Mouse (Mus musculus) erythroblast, adult 5-6 weeks (primary cell): ENCODE results near the gene R3hdm2. TPM values are rescaled to one million over a fixed set of nuclear protein-coding genes. Genes with fewer than 3 reads are reported as not detected.

Source experiments
- ATAC-seq: replicated peaks from 2 replicates; pipeline ENCODE4 v1.8.0; 2016; ENCODE audit warnings: moderate number of reproducible peaks, mild to moderate bottlenecking, moderate TSS enrichment, inconsistent platforms; ENCODE audit not compliant: poor library complexity, low FRiP score, severe bottlenecking
- total RNA-seq, 2 experiments: library from RNA; stranded (forward) in 1 of 2; stranded (reverse) in 1 of 2; fragments of 150-400 nt in 1 of 2; fragments of 200-764, 138-1000 nt in 1 of 2; gene quantifications; 2 replicates each; pipeline versions ENCODE4 v1.2.3 to v1.2.4; 2015 to 2017; ENCODE audit warnings: low replicate concordance in 2 of 2

The R3hdm2 gene
- total RNA-seq, 2 experiments from 2014 or later: 18.3 to 25.7 TPM

- ATAC-seq: no peak
These were observed 27.9 kb upstream of the R3hdm2 start for GRCm38 (mm10) chr10:127352187-127352586.

- no peak for ATAC-seq
These were observed 27.4 kb upstream of the R3hdm2 start for GRCm38 (mm10) chr10:127352766-127353165.

DNA sequence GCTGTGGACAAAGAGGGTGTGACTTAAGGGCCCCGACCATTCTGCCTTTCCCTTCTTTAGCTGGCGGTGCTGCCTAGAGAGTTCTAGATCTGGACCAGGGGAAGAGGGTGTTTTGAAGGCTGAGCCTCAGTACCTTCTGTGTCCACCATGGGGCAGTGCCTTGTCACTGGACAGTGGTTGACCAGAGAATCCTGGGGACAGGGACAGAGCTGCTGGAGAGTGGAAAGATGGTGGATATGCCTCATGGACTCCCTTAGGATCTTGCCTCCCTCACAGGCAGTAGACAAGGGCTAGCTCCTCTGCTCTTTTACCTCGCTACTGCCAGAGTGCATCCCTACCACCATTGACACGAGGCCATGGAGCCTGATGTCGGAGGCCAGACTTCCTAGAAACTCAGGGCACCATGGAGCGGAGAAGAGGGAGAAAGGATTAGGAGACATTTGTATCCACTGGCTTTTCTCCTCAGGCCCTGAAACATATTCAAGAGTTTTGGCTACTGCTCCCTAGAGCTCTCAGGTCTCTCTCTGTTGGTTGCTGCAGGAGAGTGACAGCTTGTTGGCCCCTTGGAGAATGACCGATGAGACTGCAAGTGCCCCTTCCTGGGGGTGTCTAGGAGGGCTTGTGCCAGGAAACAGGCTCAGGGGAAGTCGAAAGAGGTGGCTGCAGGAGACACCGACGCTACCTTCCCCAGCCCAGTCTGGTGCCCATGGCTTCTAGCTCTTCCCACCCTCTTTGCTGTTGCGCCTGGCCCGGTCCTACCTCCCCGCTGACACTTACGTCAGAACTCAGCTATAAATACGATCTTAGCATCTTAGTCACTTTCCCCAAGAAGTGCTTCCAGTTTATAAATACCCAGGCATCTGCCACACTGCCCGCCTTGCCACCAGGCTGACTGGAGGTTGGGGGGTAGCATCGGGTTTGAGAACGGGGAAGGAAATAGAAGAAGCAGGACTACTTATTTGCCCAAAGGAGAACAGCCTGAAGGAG lies 25.9 kb upstream of the R3hdm2 start, which contains the start of gene Inhbe:
Gene Inhbe (minus strand): TSS at position 503 of the 987 bp plus-strand sequence.
- no peak for ATAC-seq

GRCm38 (mm10) chr10:127355336-127355735 lies 24.8 kb upstream of the R3hdm2 start:
- no peak for ATAC-seq

DNA sequence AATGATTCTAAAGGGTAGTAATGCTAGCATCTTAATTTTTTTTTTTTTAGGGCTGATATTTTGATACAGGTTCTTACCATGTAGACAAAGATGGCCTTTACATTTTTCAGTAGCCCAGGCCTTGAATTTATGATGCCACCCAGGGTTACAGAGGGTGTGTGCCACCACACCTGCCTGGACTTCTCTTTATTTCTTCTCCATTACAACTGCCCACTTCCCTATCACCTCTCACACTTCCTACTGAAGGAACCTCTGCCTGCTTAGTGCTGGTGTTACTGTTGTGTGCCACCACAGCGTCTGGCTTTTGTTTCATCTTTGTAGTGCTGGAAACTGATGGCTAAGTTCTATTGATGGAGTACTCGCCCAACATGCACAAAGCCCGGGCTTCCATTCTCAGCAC lies 19.4 kb upstream of the R3hdm2 start:
- ATAC-seq: no peak

- no peak for ATAC-seq
These were observed 13.0 kb upstream of the R3hdm2 start for GRCm38 (mm10) chr10:127367116-127367515.

GRCm38 (mm10) chr10:127368273-127368672 lies 11.9 kb upstream of the R3hdm2 start:
- no peak for ATAC-seq

GRCm38 (mm10) chr10:127369834-127370820 lies 10.0 kb upstream of the R3hdm2 start, which contains the start of gene Inhbc:
TSS of gene Inhbc (minus strand) at chr10:127370431.
- ATAC-seq: no peak

DNA sequence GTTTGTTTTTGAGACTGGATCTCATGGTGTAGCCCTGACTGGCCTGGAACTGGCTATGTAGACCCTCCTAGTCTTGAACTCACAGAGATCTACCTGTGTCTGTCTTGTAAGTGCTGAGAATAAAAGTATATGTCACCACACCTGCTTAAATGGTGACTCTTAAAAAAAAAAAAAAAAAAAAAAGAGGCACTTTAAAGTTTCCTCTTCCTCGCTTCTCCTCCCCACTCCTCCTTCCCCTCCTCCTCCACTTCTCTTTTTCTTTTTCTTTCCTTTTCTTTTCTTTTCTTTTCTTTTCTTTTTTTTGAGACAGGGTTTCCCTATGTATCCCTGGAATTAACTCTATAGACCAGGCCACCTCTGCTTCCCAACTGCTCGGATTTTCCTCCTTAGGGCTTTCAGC lies 9.1 kb upstream of the R3hdm2 start:
- ATAC-seq: no peak

- no peak for ATAC-seq
These were observed 2.4 kb upstream of the R3hdm2 start for GRCm38 (mm10) chr10:127377700-127378099.

- no peak for ATAC-seq
These were observed 473 bp upstream of the R3hdm2 start for GRCm38 (mm10) chr10:127379654-127380053.

DNA sequence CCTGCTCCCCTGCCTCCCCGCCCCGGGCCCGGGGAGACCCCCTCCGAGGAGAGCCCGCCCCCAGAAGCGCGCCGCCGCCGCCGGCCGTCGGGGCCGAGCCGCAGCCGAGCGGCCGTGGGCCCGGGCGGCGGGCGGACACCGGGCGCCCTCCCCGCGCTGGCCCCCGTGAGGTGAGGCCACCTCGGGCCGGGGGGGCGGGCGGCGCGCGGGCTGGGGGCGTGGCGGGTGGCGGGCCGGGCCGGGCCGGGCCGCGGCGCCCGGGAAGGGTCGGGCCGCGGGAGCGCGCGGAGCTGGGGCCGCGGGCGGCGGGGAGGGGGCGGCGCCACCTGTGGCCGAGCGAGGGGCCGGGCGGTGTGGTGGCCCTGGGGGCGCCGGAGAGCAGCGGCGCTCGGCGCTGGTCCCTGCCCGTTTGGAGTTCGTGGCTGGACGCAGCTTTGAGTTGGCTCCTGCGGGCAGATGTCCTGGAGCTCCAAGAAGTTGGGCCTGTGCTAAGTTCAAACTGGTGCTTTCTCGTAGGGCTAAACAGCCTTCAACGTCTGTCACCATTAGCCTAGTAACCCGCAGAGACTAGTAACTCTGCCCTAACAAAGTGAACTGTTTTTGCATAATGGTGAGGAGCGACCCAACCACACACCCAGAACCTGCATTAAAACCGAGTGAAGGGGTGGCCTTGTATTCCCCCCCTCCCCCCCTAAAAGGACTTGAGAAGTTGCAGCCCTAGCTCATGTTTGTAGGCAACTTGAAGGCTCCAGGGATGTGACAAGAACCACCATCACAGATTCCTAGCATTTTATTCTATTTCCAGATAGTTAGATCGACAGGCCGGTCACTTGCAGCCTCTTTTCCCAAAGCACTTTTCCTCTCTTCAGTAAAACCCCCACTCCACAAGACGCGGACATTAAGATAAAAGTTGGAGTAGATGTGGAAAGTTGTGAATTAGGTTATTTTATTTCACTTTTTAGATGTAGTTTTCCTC lies 928 bp downstream of the R3hdm2 start:
- peak; percentile 45; the same call in 1 of the 2 replicates for ATAC-seq

DNA sequence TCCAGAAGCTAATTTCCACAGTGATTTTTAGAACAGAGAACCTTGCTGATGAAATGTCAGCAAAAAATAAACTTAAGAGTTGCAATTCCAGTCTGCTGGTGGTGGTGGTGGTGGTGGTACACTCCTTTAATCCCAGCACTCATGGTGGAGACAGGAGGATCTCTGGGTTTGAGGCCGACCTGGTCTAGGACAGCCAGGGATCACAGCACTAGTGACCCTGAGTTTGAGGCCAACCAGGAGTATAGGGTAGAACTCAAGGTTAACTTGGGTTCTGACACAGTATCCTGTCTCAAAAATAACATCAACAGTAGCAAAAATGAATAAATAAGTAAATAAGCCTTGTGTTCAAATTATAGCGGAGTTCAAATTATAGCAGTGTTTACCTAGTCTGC lies 1.6 kb downstream of the R3hdm2 start:
- no peak for ATAC-seq

GRCm38 (mm10) chr10:127391774-127392173 lies 11.6 kb downstream of the R3hdm2 start:
- 0 out of 2 replicates have a peak, but pooled peaks have one; percentile 34 for ATAC-seq

- ATAC-seq: no peak
These were observed 24.6 kb downstream of the R3hdm2 start for GRCm38 (mm10) chr10:127404701-127405100.

- no peak for ATAC-seq
These were observed 27.3 kb downstream of the R3hdm2 start for GRCm38 (mm10) chr10:127407391-127407790.

DNA sequence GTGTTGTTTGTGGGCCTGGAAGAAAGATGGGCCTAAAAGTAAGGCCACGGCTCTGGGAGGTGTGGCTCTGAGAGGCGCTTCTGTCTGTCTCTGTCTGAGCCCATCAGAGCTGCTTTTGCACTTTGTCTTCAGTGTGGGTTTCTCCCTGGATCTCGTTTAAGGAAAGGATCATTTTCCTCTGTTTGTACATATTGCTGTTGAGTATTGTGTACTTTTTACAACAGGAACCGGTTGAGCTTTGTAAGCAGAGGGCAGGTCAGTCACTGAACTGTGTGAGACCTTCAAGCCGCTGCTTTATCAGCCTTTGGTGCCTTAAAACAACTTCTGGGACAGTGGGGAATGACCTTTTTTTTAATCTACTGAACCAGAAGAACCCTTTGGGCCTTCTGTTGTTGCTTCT lies 32.0 kb downstream of the R3hdm2 start:
- ATAC-seq: no peak

- ATAC-seq: no peak
These were observed 32.6 kb downstream of the R3hdm2 start for GRCm38 (mm10) chr10:127412776-127413175.

GRCm38 (mm10) chr10:127413585-127413984 lies 33.5 kb downstream of the R3hdm2 start:
- ATAC-seq: no peak
